Mouse (Mus musculus) kidney, postnatal 0 days (tissue): ENCODE results near the gene Pcsk6. TPM values are rescaled to one million over a fixed set of nuclear protein-coding genes. Genes with fewer than 3 reads are reported as not detected.

ENCODE experiments used
- ATAC-seq: fragments of 200-750 bp; cut with Nextera tagmentation; replicated peaks from 2 replicates; pipeline ENCODE4 v1.8.0; 2017; ENCODE audit warnings: low read depth, moderate number of reproducible peaks, moderate TSS enrichment, moderate library complexity; ENCODE audit not compliant: low FRiP score
- DNase-seq: peaks from one replicate; pipeline ENCODE4 v3.0.0-alpha.2; 2016; ENCODE audit warnings: low spot score
- H3K27ac ChIP-seq: fragments of 300-500 bp; sonication (generic); 2 replicates; pipeline ENCODE4 v1.5.1; 2014; ENCODE audit warnings: mild to moderate bottlenecking
- H3K27me3 ChIP-seq: fragments of 300-500 bp; sonication (generic); 2 replicates; pipeline ENCODE4 v1.6.1; 2014; ENCODE audit warnings: low read length, mixed read lengths; ENCODE audit not compliant: insufficient read depth
- H3K36me3 ChIP-seq: fragments of 300-500 bp; sonication (generic); 2 replicates; pipeline ENCODE4 v1.6.1; 2014; ENCODE audit warnings: low read length, mixed read lengths; ENCODE audit not compliant: insufficient read depth
- H3K4me1 ChIP-seq: fragments of 300-500 bp; sonication (generic); replicated peaks from 2 replicates; pipeline ENCODE4 v1.6.1; 2014; ENCODE audit warnings: antibody characterized with exemption, low read length, mixed read lengths; ENCODE audit not compliant: insufficient read depth
- H3K4me2 ChIP-seq: fragments of 300-500 bp; sonication (generic); 2 replicates; pipeline ENCODE4 v1.6.1; 2014; ENCODE audit warnings: mild to moderate bottlenecking, low read length, moderate library complexity, mixed read lengths
- H3K4me3 ChIP-seq: fragments of 300-500 bp; sonication (generic); replicated peaks from 2 replicates; pipeline ENCODE4 v1.5.1; 2014; ENCODE audit warnings: low read depth, low read length
- H3K9ac ChIP-seq: fragments of 300-500 bp; sonication (generic); 2 replicates; pipeline ENCODE4 v1.6.1; 2014; ENCODE audit warnings: low read depth, low read length
- H3K9me3 ChIP-seq: fragments of 300-500 bp; sonication (generic); replicated peaks from 2 replicates; pipeline ENCODE4 v1.6.1; 2016; ENCODE audit warnings: low read length, inconsistent platforms, mixed read lengths
- CTCF ChIP-seq: IDR thresholded peaks from 2 replicates; pipeline ENCODE4 v1.5.1; 2016; ENCODE audit warnings: antibody characterized with exemption, low read depth, mild to moderate bottlenecking, moderate library complexity
- WGBS: fragments of 180-500 bp; shearing (Covaris S2); extraction: QIAGEN DNeasy Blood & Tissue Kit; methylation state at CpG from one replicate; pipeline ENCODE4 v1.1.7; 2014; 5-methylcytosine and 5-hydroxymethylcytosine counted together
- polyA plus RNA-seq: library from polyadenylated mRNA; unstranded; fragments of >200 nt; fragmentation: Nextera tagmentation; extraction: Ambion mirVana; gene quantifications from 2 replicates; pipeline ENCODE4 v1.2.1, GENCODE M21; 2015

The Pcsk6 gene
- polyA plus RNA-seq, 1 experiment from 2014 or later = 4.2 TPM

- H3K9me3 ChIP-seq = no peaks in the 10 kb centered on the region
- H3K4me3 ChIP-seq = no peak overlapping the region
- no peak for TF ChIP-seq CTCF
- no peak for DNase-seq
- H3K27me3 ChIP-seq = no peaks in the 10 kb centered on the region
- no peak overlapping the region for H3K4me2 ChIP-seq
- H3K27ac ChIP-seq = no peak overlapping the region
- no peaks in the 10 kb centered on the region for H3K36me3 ChIP-seq
- 95% methylated on average over 3 of the region's 3 CpGs for WGBS
- H3K9ac ChIP-seq = no peak overlapping the region
- ATAC-seq = no peak
- H3K4me1 ChIP-seq = no peaks in the 10 kb centered on the region
Measured at GRCm38 (mm10) chr7:65839756-65840155, 21.8 kb upstream of the Pcsk6 start.

- Histone ChIP-seq H3K4me2 (no peak overlapping the region), H3K4me1 (no peaks in the 10 kb centered on the region), H3K36me3 (no peaks in the 10 kb centered on the region), H3K9ac (no peak overlapping the region), H3K27me3 (no peaks in the 10 kb centered on the region), H3K9me3 (no peaks in the 10 kb centered on the region), H3K4me3 (no peak overlapping the region), H3K27ac (no peak overlapping the region)
- WGBS = 44% methylated on average over 2 of the region's 2 CpGs
- ATAC-seq (no peak), DNase-seq (no peak)
- TF ChIP-seq CTCF = peak; percentile 45; the same call in 1 of the 2 replicates
Measured at GRCm38 (mm10) chr7:65843210-65843609, 18.3 kb upstream of the Pcsk6 start.

- no peak for ATAC-seq
- Histone ChIP-seq H3K27me3 (peaks cover 5% of the 10 kb centered on the region), H3K4me3 (no peak overlapping the region)
Measured at GRCm38 (mm10) chr7:65860981-65861380, 553 bp upstream of the Pcsk6 start.

GRCm38 (mm10) chr7:65862473-65863176, 1.1 kb downstream of the Pcsk6 start:
- Histone ChIP-seq H3K36me3 (no peaks in the 10 kb centered on the region), H3K27me3 (peaks cover 5% of the 10 kb centered on the region), H3K27ac (no peak overlapping the region), H3K4me1 (peaks cover 4% of the 10 kb centered on the region; the same call in 1 of the 2 replicates), H3K4me3 (peak overlapping the region; percentile 53), H3K4me2 (peak overlapping the region; percentile 99), H3K9ac (peak overlapping the region; percentile 57), H3K9me3 (no peaks in the 10 kb centered on the region)
- ATAC-seq (peak; percentile 25; the same call in 1 of the 2 replicates), DNase-seq (no peak)
- no peak for TF ChIP-seq CTCF
- WGBS = 4% methylated on average over 54 of the region's 61 CpGs

More at GRCm38 (mm10) chr7:65860981-65861380, 553 bp upstream of the Pcsk6 start:
- no peak for TF ChIP-seq CTCF
- WGBS = 60% methylated on average over 7 of the region's 7 CpGs
- no peak overlapping the region for H3K9ac ChIP-seq
- no peak overlapping the region for H3K27ac ChIP-seq
- H3K4me1 ChIP-seq = peaks cover 4% of the 10 kb centered on the region; the same call in 1 of the 2 replicates
- no peak for DNase-seq
- no peaks in the 10 kb centered on the region for H3K9me3 ChIP-seq
- no peaks in the 10 kb centered on the region for H3K36me3 ChIP-seq
- H3K4me2 ChIP-seq = no peak overlapping the region

GRCm38 (mm10) chr7:65869173-65869572, 7.6 kb downstream of the Pcsk6 start:
- H3K27me3 ChIP-seq = no peaks in the 10 kb centered on the region
- H3K4me2 ChIP-seq = no peak overlapping the region
- H3K36me3 ChIP-seq = no peaks in the 10 kb centered on the region
- no peaks in the 10 kb centered on the region for H3K9me3 ChIP-seq
- no peak for TF ChIP-seq CTCF
- DNase-seq (no peak), ATAC-seq (no peak)
- H3K4me1 ChIP-seq = no peaks in the 10 kb centered on the region
- H3K9ac ChIP-seq = no peak overlapping the region
- H3K27ac ChIP-seq = no peak overlapping the region
- H3K4me3 ChIP-seq = no peak overlapping the region
- WGBS = 89% methylated on average over 16 of the region's 16 CpGs

GRCm38 (mm10) chr7:65869794-65870193, 8.3 kb downstream of the Pcsk6 start:
- Histone ChIP-seq H3K4me2 (no peak overlapping the region), H3K9ac (no peak overlapping the region), H3K27me3 (no peaks in the 10 kb centered on the region), H3K4me1 (no peaks in the 10 kb centered on the region), H3K27ac (no peak overlapping the region), H3K9me3 (no peaks in the 10 kb centered on the region), H3K4me3 (no peak overlapping the region), H3K36me3 (no peaks in the 10 kb centered on the region)
- WGBS = 86% methylated on average over 5 of the region's 5 CpGs
- no peak for ATAC-seq
- TF ChIP-seq CTCF = no peak
- no peak for DNase-seq
